Mouse (Mus musculus) embryonic fibroblast, embryonic 13.5 days (primary cell): ENCODE results near the gene Nalcn.

ENCODE experiments used
- CTCF ChIP-seq: IDR thresholded peaks from 2 replicates; pipeline ENCODE4 v1.5.1; 2011; ENCODE audit warnings: mild to moderate bottlenecking, control low read depth, low read length, moderate library complexity, borderline replicate concordance; ENCODE audit not compliant: insufficient read depth
- POLR2A ChIP-seq: IDR thresholded peaks from 2 replicates; pipeline ENCODE4 v1.6.1; 2011; ENCODE audit warnings: low read depth, mild to moderate bottlenecking, control low read depth, low read length, moderate library complexity

DNA sequence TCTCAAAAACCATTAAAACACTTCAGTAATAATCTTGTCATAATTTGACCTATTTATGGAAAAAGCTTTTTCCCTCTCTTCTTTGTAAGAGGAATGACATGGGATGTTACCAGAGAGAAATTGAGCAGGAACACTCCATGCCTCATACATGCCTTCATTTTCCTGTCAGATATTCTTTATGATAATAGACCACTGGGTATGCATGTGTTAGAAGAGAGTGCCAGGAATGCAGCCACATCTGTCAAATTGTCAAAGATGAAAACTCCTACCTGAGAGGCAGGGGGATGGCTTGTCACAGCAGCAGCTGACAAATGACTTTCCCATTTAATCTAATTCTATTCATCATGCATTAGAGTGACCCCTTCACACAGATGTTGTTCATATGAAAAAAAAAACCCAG is 131.4 kb downstream of the Nalcn start:
- TF ChIP-seq POLR2A, result no peak
- TF ChIP-seq CTCF, result no peak
